Mouse (Mus musculus): ENCODE data around the gene Tbx19.

Tbx19 gene

DNA sequence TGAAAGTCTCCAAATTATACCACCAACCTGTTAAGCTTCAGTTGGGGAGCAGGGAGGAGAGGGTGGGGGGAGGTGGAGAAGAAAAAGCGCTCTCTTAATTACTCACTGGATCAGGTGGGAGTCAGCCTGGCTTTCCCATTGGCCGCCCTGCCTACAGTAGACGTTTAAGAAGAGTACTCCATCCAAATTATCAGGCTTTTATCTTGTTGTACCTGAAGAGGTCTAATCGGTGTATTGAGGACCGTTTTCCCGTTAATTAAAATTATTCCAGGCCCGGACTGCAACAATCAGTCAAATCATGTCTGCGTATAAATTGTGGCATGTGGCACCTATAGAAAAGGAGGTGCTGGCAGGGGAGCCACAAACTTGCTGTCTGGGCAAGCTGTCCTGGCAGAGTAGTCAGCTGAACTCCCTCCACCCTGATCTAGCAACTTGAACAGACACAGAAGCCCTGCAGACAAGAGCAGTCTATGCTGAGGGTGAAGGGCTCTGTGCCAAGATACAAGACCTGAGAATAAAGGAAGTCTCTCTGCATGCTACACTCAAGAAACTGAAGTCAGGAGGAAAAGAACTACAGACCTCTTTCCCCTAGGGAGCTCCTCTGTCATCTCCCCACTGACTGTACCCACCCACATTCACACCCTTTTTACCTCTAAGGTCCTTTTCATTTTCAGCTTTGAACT, at the start of gene Tbx19:
TSS of gene Tbx19 (minus strand) at position 51 of the 683 bp plus-strand sequence.
- DNase-seq (ENCODE audit: low spot score in 2 of 2) = no peak

DNA sequence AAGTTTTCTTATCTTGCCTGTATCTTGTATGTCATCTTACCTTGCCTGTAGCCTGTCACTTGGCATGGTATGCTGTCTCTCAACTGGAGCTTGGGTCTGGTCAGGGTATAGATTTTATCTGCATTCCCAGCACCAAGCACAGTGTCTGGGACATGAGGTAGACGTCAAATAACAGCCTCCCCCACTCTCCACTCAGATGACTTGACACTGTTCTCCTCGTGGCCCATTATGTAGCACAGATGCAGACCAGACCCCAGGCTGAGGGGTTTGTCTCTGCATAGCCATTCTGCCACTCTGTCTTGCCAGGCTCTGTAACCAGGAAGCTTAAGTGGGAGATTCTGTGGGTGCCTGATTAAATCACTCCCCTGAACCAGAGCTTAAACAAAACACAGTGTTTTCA, 45.0 kb upstream of the Tbx19 start:
- no peak for DNase-seq (ENCODE audit: low spot score in 2 of 2)

- no peak for DNase-seq (ENCODE audit: low spot score in 2 of 2)
Observed at GRCm38 (mm10) chr1:165203488-165204035, 43.0 kb upstream of the Tbx19 start.

- no peak for DNase-seq (ENCODE audit: low spot score in 2 of 2)
Observed at GRCm38 (mm10) chr1:165201445-165202012, 41.0 kb upstream of the Tbx19 start.

DNA sequence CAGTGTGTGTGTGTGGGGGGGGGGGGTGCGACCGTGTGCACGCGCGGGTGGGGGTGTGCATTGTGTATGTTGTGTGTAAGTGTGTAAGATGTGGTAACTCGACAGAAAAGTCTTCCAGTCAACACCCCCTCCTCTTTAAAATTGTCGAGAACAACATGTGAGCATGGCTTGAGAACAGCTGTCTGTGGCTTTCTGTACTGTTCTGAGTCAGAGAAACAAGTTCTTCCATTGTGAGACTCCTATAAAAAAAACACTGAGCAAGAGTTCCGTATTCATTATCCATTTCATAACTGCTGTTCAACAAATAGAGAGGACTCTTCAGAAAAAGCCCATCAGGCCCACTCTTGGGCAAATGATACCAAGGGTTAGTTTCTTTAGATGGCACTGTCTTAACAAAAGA, 40.2 kb upstream of the Tbx19 start:
- DNase-seq (ENCODE audit: low spot score in 2 of 2) = no peak

DNA sequence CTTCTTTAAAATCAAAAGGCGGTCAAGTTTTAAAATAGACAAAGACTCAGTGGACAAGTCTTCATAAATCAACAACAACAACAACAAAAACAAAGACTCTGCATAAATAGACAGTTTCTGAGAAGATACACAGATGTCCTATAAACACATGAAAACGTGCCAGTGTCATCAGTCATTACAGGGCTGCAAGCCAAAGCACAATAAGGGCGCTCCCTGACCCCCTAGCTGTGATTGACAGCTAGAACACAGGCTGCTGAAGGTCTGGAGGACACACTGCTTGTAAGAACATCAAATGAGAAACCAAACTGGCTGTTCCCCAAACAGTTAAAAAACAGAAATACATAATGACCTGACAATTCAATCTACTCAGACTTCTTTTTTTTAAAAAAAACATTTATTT, 39.1 kb upstream of the Tbx19 start:
- DNase-seq (ENCODE audit: low spot score in 2 of 2) = no peak

GRCm38 (mm10) chr1:165198951-165199350, 38.4 kb upstream of the Tbx19 start:
- DNase-seq (ENCODE audit: low spot score in 2 of 2) = no peak

DNA sequence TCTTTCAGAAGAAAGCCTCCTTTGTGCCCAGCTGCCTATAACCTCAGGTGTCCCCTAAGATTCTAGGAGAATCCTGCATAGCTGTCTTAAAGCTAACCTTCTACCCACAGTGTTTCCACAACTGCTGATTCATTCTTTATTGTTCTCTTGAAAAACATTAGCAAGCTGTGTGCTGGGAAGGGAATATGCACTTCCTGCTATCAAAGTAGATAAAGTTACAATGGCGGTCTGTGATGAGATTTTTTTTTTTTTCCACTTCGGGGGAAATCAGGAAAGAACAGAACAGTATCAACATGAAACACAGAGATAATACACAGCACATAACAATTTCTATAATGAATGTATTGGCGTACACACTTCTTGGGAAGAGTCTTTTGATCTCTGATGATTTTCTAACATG, 37.3 kb upstream of the Tbx19 start:
- no peak for DNase-seq (ENCODE audit: low spot score in 2 of 2)

- DNase-seq (ENCODE audit: low spot score in 2 of 2) = no peak
Observed at GRCm38 (mm10) chr1:165195396-165195960, 34.9 kb upstream of the Tbx19 start.

DNA sequence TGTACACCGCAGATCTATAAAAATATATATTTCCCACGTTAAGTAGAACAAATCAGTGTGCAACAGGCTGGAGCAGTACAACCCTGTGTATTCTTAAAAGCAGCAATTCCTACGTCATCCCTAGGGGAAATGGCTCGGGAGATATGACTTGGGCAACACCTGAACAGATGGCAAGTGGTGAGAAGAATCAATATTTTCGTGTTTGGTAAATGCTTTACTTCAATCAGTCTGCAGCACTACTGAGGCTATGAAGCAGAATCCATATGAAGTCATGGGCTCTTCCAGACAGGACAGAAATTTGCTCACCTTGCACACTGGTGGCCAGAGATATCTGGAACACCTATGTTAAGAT, 34.1 kb upstream of the Tbx19 start:
- no peak for DNase-seq (ENCODE audit: low spot score in 2 of 2)

- peak in 1 of 2 experiments; percentile 62 for DNase-seq (ENCODE audit: low spot score in 2 of 2)
Observed at GRCm38 (mm10) chr1:165193880-165194661, 33.5 kb upstream of the Tbx19 start, which contains the start of gene Sft2d2. TSS of gene Sft2d2 (minus strand) at chr1:165194438.

DNA sequence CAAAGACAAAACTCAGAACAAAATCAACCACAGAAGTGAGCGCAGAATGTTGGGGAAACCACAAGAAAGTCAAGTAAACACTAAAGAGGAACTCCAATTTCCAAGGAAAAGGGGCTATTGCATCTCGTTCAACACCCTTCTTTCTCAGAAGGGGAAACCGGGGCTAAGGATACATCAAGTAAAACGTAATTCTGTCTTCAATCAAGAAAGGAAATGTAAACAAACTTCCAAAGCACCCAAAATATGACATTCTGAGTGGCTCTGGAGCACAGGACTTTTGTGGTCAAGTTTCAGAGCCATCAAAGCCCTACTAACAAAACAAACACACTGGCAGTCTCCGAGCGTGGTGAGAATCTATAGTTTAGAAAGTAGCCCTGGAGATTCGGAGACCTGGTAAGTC, 32.9 kb upstream of the Tbx19 start:
- no peak for DNase-seq (ENCODE audit: low spot score in 2 of 2)

DNA sequence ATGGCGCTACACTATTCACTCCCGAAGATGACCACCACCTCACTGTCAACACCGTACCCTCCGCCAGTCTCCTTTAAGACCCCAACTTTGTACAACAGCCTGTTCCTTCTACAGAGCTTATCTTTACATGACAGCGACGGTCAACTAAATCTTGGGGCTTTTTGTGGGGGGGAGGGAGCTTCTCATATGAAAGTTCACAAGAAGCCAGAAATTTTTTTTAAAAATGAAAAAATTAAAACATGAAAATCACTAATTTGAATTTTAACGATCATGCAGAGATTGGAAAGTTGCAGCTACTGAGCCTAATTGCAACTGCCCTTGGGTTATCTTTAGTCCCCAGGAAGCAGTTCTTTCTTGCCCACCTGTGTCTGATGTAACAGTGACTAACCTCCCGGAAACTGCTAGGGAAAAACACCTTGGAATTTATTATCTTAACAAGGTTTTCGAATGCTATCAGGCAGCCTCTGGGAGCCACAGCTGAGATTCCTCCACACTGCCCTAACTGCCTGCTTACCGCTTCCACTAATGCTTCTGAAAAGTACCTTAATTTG, 32.2 kb upstream of the Tbx19 start:
- no peak for DNase-seq (ENCODE audit: low spot score in 2 of 2)

DNA sequence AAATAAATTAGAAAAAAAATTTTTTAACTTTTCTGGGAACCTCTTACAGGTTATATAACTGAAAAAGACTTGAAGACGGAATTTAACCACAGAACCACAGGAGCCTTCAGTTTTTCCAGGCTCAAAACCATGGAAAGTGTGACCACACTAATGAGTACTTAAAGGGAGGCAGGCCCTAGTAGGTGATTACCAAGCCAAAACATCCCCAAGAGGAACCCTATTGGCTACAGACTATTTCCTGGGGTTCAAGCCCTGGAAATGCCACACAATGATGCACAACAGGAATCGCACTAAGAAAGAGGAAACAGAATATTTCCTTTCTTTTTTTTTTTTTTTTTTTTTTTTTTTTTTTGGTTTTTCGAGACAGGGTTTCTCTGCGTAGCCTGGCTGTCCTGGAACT, 31.5 kb upstream of the Tbx19 start:
- DNase-seq (ENCODE audit: low spot score in 2 of 2) = no peak

- no peak for DNase-seq (ENCODE audit: low spot score in 2 of 2)
Observed at GRCm38 (mm10) chr1:165191611-165192010, 31.0 kb upstream of the Tbx19 start.

- no peak for DNase-seq (ENCODE audit: low spot score in 2 of 2)
Observed at GRCm38 (mm10) chr1:165190571-165191273, 30.1 kb upstream of the Tbx19 start.

GRCm38 (mm10) chr1:165190068-165190467, 29.5 kb upstream of the Tbx19 start:
- DNase-seq (ENCODE audit: low spot score in 2 of 2) = no peak

- DNase-seq (ENCODE audit: low spot score in 2 of 2) = no peak
Observed at GRCm38 (mm10) chr1:165188806-165189580, 28.4 kb upstream of the Tbx19 start.

DNA sequence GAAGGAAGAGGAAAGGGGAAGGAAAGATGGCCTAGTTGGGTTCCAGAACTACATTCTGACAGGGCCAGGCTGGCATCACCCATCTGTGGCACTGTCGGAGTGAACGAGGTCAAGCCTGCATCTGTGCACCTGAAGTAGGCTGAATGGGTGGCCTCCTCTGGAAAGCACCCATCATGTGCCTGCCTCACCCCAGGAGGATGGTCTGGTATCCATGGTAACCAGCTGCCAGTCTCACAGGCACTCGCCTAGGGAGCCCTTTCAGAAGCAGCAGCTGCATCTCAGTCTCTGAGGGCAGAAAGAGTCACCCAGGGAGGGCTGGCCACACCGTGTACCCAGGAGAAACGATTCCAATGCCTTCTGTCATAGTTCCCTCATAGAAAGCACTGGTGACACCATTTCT, 26.8 kb upstream of the Tbx19 start:
- no peak for DNase-seq (ENCODE audit: low spot score in 2 of 2)

DNA sequence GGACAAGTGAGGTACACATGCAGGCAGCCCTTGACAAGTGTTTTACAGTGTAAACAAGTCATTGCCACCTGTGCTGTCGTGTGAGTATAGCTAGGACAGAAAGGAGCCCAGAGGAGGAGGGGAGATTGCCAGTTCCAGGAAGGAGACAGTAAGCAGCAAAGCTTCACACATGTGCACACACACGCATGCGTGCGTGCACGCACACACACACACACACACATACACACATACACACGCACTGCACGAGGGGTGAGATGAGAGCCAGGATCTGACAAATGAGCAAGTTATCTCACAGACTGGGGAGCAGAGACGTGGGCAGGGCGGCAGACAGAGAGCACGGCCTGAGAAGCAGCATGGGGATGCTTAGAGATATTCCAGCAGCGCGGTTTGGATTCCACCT, 25.9 kb upstream of the Tbx19 start:
- DNase-seq (ENCODE audit: low spot score in 2 of 2) = no peak

- no peak for DNase-seq (ENCODE audit: low spot score in 2 of 2)
Observed at GRCm38 (mm10) chr1:165185116-165185515, 24.5 kb upstream of the Tbx19 start.

Measured in left cerebral cortex, adult 9 months (tissue).